Mouse (Mus musculus): ENCODE data around the gene Edar.
"Not testable (repeated sequence)": the region's sequence is repeated elsewhere in the genome, so short reads cannot be mapped to it uniquely, and the experiment has no call there.

Edar gene

DNA sequence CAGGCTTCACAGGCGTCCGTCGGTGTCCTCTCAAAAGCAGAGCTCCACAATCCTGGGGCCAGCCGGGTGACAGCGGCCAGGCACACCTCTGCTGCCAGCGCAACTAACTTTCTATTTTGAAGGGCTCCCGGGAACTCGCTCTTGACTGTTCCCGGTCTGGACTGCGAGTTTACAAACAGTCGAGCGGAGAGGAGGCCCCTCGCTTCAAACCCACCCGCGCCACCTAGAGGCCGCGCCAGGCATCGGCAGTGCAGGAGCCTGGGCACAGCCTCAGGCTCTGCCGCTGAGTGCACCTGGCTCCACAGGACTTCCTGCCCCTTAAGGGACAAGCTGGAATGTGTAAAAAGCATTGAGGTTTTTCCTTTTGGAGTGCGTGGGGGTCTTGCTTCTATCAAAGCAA, at the start of gene Edar:
Gene Edar, minus strand, starts transcription at position 122 of the 400 bp plus-strand sequence.
- peak; percentile 82 to 87 for DNase-seq

DNA sequence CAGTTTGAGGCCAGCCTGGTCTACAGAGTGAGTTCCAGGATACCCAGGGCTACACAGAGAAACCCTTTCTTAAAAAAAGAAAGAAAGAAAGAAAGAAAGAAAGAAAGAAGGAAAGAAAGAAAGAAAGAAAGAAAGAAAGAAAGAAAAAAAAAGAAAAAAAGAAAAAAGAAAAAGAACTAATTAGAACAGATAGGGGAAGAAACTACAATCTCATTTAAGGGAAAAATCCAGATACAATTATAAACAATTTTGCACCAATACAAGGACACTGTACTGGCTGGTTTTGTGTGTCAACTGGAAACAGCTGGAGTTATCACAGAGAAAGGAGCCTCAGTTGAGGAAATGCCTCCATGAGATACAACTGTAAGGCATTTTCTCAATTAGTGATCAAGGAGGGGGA, 42.7 kb upstream of the Edar start, which contains the start of gene Gm17542:
Gene Gm17542, minus strand, starts transcription at position 101 of the 400 bp plus-strand sequence.
- not testable (repeated sequence) for DNase-seq

DNA sequence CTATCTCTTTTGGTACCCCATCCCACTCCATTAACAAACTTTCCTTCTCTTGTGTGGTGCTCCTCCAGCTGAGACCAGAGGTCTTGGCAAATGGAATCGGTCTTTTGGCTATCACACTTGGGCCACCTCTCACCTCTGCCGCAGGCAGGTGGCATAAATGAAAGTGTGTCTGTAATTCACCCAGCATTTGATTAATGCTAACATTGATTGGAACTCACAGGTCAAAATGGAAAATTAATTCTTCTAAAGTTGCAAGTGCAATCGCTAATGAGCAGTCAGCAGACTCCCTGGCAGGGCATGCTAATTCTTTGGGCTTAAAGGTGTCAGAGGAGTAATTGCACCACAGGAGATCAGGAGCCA, 39.3 kb upstream of the Edar start:
- DNase-seq = no peak

DNA sequence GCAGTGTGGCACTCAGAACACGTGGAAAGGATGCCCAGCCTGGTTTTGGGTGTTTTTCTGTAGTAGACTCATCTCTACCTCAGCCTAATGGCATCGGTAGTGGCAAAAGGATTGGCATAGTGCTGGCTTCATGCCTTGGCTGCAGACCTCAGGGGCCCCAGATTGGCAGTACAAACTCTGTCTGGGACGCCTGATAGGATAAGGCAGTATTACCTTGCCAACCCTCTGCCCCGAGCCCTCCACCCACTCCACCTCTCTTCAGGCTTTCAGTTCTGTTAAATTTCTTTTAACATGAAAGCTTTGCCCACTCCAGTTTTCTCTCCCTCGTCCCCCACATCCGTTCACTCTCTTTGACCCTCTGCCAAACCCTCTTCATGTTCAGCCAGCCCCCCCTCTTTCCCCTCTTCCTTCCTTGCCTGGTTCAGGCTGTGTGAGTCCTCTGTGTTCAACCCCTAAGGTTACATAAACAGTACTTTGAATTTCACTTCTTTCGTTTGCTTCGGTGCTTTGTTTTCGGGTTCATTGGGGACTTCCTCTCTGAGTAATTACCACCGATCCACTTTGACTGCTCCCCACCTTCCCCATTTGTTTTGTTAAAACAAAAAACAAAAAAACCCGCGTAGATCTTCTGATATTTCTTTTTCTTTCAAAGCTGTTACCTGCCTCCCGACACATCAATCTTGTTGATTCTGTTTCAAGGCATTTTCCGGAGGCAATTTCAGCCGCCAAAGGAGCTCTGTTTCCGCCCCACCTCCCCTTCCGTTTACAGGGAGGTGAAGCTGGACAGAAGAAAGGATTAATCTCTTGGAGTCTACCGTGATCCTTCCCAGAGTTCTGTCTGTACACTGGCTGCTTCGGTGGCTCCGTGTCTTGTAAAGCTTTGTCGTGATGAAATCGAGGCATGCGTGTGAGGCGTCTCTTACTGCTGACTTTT, 38.7 kb upstream of the Edar start:
- DNase-seq = no peak

DNA sequence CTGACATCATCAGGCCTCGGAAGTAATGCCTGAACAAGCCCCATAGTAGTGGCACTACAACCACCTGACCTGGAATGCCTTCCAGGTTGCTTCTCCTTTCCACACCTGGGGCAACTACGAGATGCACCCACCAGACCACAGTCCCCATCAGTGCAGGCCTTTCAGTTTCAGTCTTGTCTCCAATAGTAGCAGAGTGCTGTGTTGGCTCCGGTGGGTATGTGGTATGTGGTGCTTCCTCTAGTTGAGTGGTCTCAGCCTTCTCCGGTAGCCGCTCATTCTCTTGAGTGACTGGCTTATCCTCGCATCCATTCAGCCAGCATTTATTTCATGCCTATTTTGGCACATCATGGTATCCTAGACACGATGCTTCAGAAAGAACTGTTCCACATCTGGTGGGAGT, 37.8 kb upstream of the Edar start:
- DNase-seq = no peak

DNA sequence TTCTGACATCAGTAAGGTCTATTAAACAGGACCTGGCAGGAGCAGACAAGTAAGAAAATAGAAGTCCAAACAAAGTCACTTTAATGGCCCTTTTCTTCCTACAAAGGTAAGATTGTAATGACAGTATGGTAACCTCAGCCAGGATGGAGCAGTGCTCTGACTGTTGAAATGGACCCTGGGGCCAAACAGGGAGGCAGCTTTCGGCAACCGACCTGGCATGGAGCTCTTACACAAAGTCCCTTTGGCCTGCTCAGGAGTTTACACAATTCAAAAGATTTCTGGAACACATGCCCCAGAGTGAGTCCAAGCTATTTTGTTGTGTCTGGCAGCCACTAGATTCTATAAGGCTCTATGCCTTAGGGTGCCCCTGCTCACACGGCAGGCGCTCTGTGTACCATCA, 33.6 kb upstream of the Edar start:
- DNase-seq = no peak

DNA sequence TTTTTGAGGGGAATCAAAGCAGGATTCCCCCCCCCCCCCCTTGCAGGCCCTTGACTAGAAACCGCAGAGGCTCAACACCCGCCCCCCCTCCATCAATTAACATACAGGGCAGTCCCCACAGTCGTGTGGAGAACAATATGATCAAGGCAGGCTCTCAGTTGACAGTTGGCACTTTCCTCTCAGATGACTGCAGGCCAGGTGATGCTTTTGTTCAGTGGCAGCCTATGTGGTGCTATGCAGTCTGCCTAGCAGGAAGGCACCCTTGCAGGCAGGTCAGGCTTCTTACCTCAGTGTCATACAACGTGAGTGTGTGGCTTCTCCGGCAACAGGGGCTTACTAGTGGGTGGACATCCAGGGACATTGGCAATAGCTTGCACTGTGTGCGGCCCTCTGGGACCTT, 25.1 kb upstream of the Edar start:
- DNase-seq = no peak

DNA sequence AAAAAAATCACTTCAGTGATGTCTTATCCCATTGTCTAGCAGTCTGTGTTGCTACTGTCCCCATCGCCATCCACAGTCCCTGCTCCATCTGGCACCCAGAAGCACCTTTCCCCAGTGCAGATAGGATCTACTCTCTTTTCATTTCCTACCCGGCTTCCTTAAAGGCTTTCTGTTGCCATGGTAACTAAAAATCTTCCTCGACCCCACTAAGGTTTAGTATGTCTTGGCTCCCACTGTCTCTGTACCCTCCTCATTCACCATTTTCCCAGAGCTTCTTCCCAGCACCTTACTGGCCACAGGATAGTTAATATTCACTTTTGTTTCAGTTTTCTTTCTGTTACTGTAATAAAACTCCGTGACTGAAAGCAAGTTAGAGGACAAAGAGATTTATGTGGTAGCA, 24.7 kb upstream of the Edar start:
- DNase-seq = no peak

DNA sequence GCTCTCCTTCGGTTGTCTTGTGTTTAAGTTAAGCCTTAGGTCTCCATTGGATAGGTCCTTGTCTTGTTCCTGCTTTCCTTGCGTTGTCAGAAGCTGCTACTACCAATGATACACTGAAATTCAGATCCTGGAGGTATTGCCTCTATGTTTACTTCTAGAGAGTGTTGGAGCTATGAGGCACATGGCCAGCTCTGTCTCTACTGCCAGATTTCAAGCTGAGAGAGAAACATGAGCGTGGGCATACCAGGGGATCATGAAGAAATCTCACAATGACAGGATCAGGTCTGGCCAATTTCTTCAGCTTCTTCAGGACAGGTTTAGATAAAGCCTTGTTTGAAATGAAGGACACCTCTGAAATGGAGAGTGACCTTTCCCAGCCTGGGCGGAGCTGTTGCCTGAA, 23.5 kb upstream of the Edar start:
- no peak for DNase-seq

DNA sequence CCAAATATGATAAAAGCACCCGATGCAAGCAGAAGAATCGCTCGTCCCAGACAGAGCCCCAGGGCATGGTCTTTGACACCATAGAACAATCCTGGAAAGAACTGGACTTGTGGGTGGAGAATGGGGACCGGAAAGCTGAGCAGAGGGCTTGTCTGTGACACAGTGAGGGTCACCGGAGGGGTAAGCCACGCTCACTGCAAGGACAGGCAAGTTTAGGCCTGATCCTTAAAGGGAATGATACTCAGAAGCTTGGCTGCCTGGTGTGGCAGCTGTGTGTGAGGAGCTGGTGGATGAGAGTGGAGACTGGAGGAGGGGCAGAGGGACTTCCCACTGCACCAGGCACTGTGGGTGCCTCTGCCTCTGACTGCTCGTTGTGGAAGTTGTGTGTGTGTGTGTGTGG, 15.6 kb upstream of the Edar start:
- DNase-seq = no peak

DNA sequence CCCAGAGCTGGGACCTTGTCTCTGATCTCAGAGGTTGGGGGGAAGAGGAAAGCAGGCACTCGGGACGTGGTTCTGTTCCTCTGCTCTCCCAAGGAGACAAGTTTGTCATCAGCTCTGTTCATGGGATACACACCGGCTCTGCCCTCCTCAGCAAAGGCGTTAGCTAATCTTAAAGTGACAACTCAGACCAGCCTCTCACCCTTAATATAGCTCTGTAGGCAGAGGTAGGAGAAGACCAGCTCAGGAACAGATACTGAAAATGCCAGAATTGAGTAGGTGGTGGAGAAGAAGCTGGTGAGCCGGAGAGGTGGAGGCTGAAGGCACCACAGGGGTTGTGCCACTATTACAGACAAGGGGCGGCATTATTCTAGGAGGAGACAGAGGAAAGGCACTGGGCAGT, 3.8 kb upstream of the Edar start:
- no peak for DNase-seq

DNA sequence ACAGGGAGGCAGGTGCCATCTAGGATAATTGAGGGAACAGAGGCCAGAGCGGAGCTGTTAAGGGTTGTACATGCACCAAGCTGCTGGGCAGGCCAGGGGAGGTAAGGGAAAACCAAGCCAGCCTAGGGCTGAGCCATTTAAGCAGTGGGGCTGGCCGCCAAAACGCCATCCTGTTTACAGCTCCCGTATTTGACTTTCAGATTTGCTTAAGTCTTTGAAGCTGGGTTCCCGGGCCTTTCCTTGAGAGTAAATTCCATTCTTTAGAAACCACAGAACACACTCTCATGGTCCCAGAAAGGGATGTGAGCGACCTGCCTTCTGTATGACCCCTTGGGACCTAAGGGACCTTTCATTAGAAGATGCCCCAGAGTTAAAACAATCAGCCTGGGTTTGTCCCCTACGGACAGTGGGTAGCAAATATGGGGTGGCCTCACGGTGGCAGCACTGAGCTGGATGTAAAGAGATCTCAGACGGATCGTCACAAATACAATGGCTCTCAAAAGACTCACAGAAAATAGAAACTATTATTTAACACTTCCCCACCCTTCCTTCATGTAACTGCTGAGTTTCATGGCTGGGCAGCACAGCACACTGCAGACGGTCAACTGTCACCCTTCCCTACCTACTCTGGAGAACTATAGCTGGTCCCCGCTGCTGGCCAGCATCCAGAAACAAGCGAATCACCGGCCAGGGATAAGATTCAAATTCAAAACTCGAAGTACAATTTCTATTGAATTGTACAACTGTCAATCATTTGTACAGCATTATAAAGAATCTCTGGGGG, 2.0 kb downstream of the Edar start:
- peak; percentile 73 to 80 for DNase-seq

DNA sequence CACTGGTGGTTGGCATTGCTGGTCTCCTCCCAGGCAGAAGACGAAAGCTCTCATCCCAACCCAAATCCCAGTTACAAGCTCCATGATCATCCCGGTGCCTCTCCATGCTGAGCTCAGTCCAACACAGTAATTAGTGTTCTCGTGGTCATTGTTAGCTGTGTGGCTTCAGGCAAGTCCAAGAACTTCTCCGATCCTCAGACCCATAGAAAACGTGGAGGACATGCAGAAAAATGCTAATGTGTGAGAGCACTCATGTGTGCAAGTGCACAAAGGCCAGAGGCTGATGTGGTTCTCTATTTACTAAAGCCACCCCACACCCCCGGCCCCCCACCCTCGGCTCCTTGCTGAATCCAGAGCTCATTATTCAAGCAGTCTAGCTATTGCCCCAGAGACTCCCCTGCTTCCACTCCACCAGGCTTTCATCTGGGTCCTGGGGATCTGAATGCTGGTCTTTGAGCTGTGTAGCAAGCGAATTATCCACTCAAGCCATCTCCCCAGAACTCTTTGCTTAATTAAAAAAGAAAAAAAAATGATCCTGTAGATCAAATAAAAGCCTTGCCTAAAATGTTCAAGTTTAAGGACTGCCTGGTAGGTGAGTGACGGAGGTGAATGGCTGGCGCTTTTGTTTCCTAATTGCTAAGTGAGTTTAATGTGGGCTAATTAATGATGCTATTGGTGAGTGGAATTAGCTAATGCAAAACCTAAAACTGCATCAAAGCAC, 2.7 kb downstream of the Edar start:
- no peak for DNase-seq

DNA sequence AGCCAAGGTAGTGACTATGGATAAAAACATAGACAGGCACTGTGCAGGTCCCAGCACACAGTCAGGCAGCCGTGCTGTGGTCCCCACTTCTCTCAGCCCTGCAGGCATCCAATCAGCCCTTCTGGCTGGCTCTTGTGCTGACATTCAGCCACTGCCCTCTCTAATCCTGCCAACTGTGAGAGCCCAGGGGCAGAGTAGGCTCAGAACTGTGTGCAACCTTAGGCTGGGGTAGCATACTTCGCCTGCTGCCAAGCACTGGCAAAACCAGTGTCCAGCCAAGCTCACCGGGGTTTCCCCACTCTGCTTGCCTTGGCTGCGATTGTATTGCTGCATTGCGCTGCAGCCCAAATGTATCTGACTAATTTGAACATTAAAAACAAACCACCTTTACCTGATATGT, 11.6 kb downstream of the Edar start:
- DNase-seq = no peak

DNA sequence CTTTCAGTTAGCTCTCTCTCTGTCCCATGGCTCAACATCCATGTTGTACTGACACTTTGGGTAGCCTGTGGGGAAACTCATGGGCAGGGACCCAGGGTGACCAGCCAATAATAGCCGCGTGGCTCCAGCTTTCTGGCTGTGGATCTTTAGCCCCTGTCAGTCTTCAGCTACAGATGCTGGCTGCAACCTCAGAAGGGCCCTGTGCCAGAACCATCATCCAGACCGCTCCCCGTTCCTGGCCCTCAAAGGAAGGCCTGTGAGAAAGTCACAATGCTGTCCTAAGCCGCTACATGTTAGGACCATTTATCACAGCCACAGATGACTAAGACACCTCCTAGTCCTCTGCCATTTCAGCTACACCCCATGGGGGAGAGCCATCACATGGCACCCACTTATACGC, 12.0 kb downstream of the Edar start:
- peak in 1 of 2 experiments; percentile 33 for DNase-seq

DNA sequence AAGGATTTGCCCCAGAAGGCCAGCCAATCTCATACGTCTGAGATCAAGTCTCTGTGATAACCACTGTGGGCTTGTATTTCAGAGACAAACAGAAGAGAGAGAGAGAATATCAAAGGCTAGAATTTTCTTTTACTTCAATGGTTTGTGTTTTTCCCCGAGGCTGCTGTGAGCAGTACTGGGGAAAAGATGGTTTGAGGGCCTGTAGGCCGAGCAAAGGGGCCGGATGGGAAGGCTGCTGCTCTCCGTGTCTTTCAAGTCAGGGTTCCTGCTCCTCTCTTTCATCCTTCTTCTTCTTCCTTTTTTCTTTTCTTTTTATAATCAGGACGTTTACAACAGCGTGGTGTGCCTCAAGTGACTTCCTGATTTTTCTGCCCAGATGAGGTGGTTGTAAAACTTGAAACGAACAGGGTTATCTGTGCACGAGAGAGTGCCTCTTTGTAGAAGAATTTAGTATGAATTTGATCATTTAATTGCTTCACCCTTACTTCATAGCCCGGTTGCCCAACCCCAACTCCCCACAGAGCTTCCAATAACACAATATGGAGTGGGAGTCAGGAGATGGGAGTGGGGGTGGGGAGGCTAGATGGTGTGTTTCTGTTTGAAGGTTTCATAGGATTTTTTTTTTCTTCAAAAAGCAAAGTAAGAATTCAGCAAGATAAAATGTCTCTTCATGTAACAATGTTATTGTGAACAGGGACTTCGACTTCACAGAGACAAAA, 16.0 kb downstream of the Edar start:
- no peak for DNase-seq

DNA sequence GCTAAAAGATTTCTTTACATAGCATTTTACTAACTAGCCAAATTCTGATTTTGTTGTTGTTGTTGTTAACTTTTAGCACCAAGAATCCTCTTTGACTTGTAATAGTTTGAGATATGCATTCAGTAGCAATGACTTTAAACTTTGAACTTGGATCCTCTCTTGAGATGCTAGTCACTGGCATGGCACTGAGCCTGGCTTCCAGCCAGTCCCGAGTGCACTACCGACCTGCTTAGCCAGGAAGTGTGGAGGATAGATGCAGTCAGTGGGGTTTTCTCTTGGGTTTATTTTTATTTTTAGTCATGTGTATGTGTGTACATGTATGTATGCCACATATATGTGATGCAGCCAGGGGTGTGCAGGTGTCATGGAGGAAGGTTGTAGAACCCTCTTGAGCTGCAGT, 17.7 kb downstream of the Edar start:
- no peak for DNase-seq

DNA sequence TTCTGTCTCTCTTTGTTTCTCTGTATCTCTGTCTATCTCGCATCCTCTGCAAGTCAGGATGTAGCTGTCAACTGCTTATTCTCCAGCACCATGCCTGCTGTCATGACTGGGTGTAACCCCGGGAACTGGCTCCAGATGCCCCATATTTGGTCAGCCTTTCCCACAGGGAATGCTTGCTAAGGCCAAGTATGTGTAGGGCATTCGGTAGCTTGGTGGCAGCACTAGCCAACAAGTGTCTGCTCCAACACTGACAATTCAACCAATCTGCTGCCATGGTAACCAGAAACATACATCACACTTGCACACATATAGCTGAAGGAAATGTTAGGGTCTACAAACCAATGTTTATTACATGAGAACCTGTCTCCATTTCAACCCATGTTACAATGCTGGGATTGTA, 21.8 kb downstream of the Edar start:
- no peak for DNase-seq

DNA sequence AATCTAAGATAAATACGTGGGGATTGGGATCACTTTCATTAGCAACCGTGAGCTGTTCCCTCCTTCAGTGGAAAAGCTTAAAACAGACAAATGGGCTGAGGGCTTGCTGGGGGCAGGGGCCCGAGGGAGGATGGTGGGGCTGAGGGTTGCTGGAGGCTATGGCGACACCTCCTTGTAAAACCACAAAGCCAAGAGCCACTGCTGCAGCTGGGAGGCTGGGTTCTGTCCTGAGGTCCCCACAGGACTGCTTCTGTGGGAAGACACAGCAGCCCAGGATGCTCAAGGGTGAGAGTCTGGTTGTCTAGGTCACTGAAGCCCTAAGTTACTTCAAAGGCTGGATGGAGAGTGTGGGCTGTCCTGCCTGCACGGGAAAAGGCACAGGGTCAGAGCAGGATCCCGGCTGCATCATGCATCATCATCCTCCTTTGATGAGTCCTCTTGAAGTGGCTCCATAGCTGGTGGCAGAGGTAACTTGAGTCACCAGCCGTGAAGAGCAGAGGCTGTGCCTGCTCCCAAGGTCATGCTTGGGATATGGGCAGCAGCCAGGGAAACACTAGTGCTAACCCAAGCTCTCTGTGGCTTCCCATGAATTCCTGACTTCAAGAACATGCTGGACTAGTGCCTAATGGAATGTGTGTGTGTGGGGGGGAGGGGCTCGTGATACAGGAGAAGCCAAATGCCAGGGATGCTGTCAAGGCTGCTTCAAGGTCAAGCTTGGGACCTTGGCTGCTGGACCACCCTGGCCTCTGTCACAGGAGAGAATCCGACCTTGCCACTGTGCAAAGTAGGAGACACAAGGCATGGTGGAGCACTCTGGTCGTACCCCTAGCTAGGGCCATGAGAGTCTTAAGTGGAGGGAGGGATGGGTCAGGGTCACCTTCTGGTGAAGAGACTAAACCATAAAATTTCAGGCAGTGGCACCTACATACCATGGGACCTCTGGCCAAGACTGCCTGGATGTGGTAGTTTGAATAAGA, 22.7 kb downstream of the Edar start:
- DNase-seq = peak; percentile 20 to 23

DNA sequence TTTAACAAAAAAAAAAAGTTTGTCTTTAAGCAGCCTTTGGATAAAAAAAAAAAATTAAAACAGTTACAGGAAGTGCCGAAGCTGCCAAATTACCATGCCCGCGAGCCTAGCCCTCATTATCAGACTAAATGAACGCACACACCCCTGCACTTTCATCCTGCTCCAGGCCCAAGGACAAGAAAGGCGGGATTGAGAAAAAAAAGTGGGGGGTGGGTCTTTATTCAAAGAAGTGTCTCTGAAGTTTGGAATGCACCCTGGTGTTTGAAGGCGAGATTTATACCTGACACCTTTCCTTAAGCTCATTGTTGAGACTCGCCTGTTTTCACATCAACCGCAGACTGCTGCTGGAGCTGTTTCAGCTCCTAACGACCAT, 23.4 kb downstream of the Edar start:
- DNase-seq = no peak

DNA sequence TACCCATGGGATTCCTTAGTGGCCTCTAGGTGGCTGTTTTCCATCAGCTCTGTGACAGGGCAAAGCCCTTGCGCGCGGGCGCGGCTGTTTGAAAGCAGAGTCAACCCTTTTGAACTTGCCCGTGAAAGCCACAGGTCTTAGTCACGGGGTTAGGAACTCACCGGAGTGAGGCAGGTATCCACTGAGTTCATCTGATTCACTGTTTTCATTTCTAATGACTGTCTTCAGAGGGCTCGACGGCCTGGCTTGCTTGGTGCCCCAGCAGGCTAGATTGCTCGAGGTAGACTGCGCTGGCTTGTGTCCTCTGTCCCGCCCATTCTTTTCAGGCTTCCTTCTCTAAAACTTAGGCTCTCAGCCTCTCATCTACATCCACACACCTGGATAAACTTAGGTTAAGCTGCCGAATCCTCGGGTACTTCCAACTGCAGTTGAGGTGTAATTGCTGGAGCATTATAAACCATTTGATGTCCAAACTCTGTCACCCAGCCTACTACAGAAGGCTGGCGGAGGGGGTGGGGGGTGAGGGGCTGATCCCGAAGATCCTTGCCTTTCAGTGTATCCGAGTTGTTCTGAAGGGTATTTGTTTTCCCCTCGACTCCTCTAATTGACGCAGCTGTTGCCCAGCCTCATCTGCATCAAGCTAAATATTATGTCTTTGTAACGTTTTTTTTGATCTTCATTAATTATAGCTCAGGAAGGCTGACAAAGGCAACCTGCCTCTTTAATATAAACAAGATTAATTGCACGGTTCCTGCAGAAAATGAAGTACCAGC, 24.0 kb downstream of the Edar start:
- peak in 1 of 2 experiments; percentile 28 for DNase-seq
